In genomic region chr15:97731111-97731510, GRCm38 (mm10) we compare ENCODE assay signal across 18 mouse cellular contexts. TPM values are rescaled to one million over a fixed set of nuclear protein-coding genes. Genes with fewer than 3 reads are reported as not detected.
A peak's percentile ranks its signal among the peaks of the same experiment; 100 is the strongest.
DNase-seq lines count a peak whose midpoint lies in the region; ATAC-seq and TF ChIP-seq lines count a peak whose summit lies in the region.
"Had no signal": no experiment of that assay in that cellular context is flagged by ENCODE, and none has a peak within 500 bp of the region (broad histone marks: within the 10 kb centered on the region; RNA-seq: fewer than 3 reads in every experiment).

Gene Endou, minus strand, starts transcription at chr15:97731339.

- intact Hi-C loops in left cerebral cortex, adult 2 months (cut with DNase I): no loop called here
- intact Hi-C loops in left cerebral cortex, postnatal 36 days (cut with DNase I): no loop called here

- 84% methylated on average over 8 of the region's 8 CpGs for WGBS in embryonic facial prominence, embryonic 15.5 days
- 90% methylated on average over 8 of the region's 8 CpGs for WGBS in embryonic facial prominence, embryonic 10.5 days

- DNase-seq in embryonic facial prominence, embryonic 10.5 days (ENCODE audit: low spot score): no peak
- DNase-seq in left cerebral cortex, adult 2 months (ENCODE audit: extremely low spot score in 1 of 2, low spot score in 2 of 2): no peak
- DNase-seq in left cerebral cortex, postnatal 36 days (ENCODE audit: low spot score in 2 of 2): no peak
- peak; percentile 63 to 79 for DNase-seq in thymus, adult 18-20 months
- DNase-seq in thymus, postnatal 36 days: peak; percentile 71 to 83
- DNase-seq in kidney, adult 11 months: no peak
- DNase-seq: cerebellum, adult 18-20 months; cerebellum, postnatal 14 days; heart, postnatal 10 days; lung, postnatal 10 days had no signal

- ATAC-seq in embryonic facial prominence, embryonic 15.5 days (ENCODE audit: insufficient number of reproducible peaks, low FRiP score, low TSS enrichment, low read depth): no peak
- ATAC-seq in CD4-positive, CD25-positive, alpha-beta regulatory T cell, adult 4 months: no peak
- ATAC-seq: intestine, postnatal 0 days had no signal

- peak within 1 kb of the TSS; percentile 1; the same call in 1 of the 2 replicates for H3K4me3 ChIP-seq in embryonic facial prominence, embryonic 15.5 days (replicated peaks)
- H3K4me3 ChIP-seq in embryonic facial prominence, embryonic 10.5 days: no peak within 1 kb of the TSS
- H3K4me3 ChIP-seq in left cerebral cortex, adult 2 months: no peak within 1 kb of the TSS
- H3K4me3 ChIP-seq: embryonic facial prominence, embryonic 12.5 days; erythroblast, embryonic 14.5 days; forebrain, embryonic 12.5 days; heart, embryonic 10.5 days had no signal

- H3K9me3 ChIP-seq in embryonic facial prominence, embryonic 15.5 days (replicated peaks): no peaks in the 10 kb centered on the region
- peaks cover 8% of the 10 kb centered on the region; the same call in 1 of the 2 replicates for H3K9me3 ChIP-seq in embryonic facial prominence, embryonic 10.5 days
- H3K9me3 ChIP-seq: embryonic facial prominence, embryonic 12.5 days; forebrain, embryonic 12.5 days; heart, embryonic 10.5 days had no signal

- no peaks in the 10 kb centered on the region for H3K27me3 ChIP-seq in embryonic facial prominence, embryonic 15.5 days
- H3K27me3 ChIP-seq in embryonic facial prominence, embryonic 10.5 days (replicated peaks; ENCODE audit: low read depth, poor library complexity, severe bottlenecking): no peaks in the 10 kb centered on the region
- H3K27me3 ChIP-seq: embryonic facial prominence, embryonic 12.5 days; forebrain, embryonic 12.5 days had no signal

- H3K4me1 ChIP-seq in embryonic facial prominence, embryonic 15.5 days: peaks cover 11% of the 10 kb centered on the region; the same call in 1 of the 2 replicates
- 0 out of 2 replicates have a peak, but pooled peaks cover 4% of the 10 kb centered on the region for H3K4me1 ChIP-seq in embryonic facial prominence, embryonic 10.5 days
- H3K4me1 ChIP-seq: embryonic facial prominence, embryonic 12.5 days; forebrain, embryonic 12.5 days had no signal

- H3K4me2 ChIP-seq in embryonic facial prominence, embryonic 15.5 days (replicated peaks): 0 out of 2 replicates have a peak within 1 kb of the TSS, but pooled peaks have one; percentile 0
- H3K4me2 ChIP-seq: embryonic facial prominence, embryonic 12.5 days; forebrain, embryonic 12.5 days; midbrain, embryonic 11.5 days had no signal

- no peak within 1 kb of the TSS for H3K9ac ChIP-seq in embryonic facial prominence, embryonic 15.5 days
- H3K9ac ChIP-seq: embryonic facial prominence, embryonic 12.5 days; forebrain, embryonic 12.5 days had no signal

- 0 out of 2 replicates have a peak within 1 kb of the TSS, but pooled peaks have one; percentile 3 for H3K27ac ChIP-seq in embryonic facial prominence, embryonic 15.5 days (replicated peaks)
- H3K27ac ChIP-seq in embryonic facial prominence, embryonic 10.5 days (replicated peaks): no peak within 1 kb of the TSS
- H3K27ac ChIP-seq in left cerebral cortex, adult 2 months: peak within 1 kb of the TSS; percentile 57; the same call in 1 of the 2 replicates
- H3K27ac ChIP-seq: embryonic facial prominence, embryonic 12.5 days; forebrain, embryonic 12.5 days; heart, embryonic 10.5 days had no signal

- no peaks in the 10 kb centered on the region for H3K36me3 ChIP-seq in embryonic facial prominence, embryonic 15.5 days
- no peaks in the 10 kb centered on the region for H3K36me3 ChIP-seq in embryonic facial prominence, embryonic 10.5 days (replicated peaks)
- H3K36me3 ChIP-seq: embryonic facial prominence, embryonic 12.5 days; forebrain, embryonic 12.5 days; heart, embryonic 10.5 days had no signal

- no peak for TF ChIP-seq CTCF in left cerebral cortex, adult 2 months (IDR thresholded peaks at IDR 0.05)

RNA-seq across cellular contexts. Expression of gene Endou, which starts in this region (rescaled TPM):
- 35.2 and 35.9 TPM in 2 replicates for polyA plus RNA-seq in embryonic facial prominence, embryonic 15.5 days (2015; fragmentation: Nextera tagmentation; extraction: Ambion mirVana)
- 0.06 TPM in 1 of 2 replicates, not detected in the other for polyA plus RNA-seq in embryonic facial prominence, embryonic 10.5 days (2016; fragmentation: Nextera tagmentation; extraction: Ambion mirVana)
- 1 to 10 TPM; 2.8 to 4.7 TPM for total RNA-seq in left cerebral cortex, adult 2 months (2021)
- total RNA-seq in left cerebral cortex, postnatal 36 days (2021): 1 to 10 TPM; 2.8 to 2.9 TPM
- polyA plus RNA-seq in CD4-positive, CD25-positive, alpha-beta regulatory T cell, adult 4 months (2017; shearing (Covaris generic)): under 1 TPM in 1 of 2 experiments, not detected in 1; 0.22 TPM
- polyA plus RNA-seq: erythroblast, embryonic 14.5 days had no signal

Comparison
In these comparisons a context has a peak if more than half of its experiments do, and no peak if none do; other contexts are left out.
1. RNA of gene Endou (polyA plus RNA-seq): 35.2 to 35.9 TPM in embryonic facial prominence, embryonic 15.5 days; 0.22 TPM in CD4-positive, CD25-positive, alpha-beta regulatory T cell, adult 4 months and 0.06 TPM in embryonic facial prominence, embryonic 10.5 days; every median in the first group is over 10 times any median in the second.
2. DNase-seq: peak in thymus, adult 18-20 months (2 of 2) and thymus, postnatal 36 days (2 of 2); none in embryonic facial prominence, embryonic 10.5 days (single experiment), left cerebral cortex, adult 2 months (0 of 2), left cerebral cortex, postnatal 36 days (0 of 2) and kidney, adult 11 months (single experiment).